Mouse (Mus musculus): ENCODE results near the gene Prdm5.

Gene Prdm5

GRCm38 (mm10) chr6:65778861-65779688, at the start of gene Prdm5:
Gene Prdm5, plus strand, starts transcription at chr6:65778988.
- peak; percentile 62 for DNase-seq (ENCODE audit: low spot score)

- no peak for DNase-seq (ENCODE audit: low spot score)
Observed at GRCm38 (mm10) chr6:65739442-65739841, 39.3 kb upstream of the Prdm5 start.

- DNase-seq (ENCODE audit: low spot score), result no peak
Observed at GRCm38 (mm10) chr6:65743144-65743870, 35.5 kb upstream of the Prdm5 start.

- DNase-seq (ENCODE audit: low spot score), result no peak
Observed at GRCm38 (mm10) chr6:65743871-65744202, 35.0 kb upstream of the Prdm5 start.

GRCm38 (mm10) chr6:65758214-65758613, 20.6 kb upstream of the Prdm5 start:
- no peak for DNase-seq (ENCODE audit: low spot score)

GRCm38 (mm10) chr6:65759174-65759573, 19.6 kb upstream of the Prdm5 start:
- DNase-seq (ENCODE audit: low spot score), result no peak

- DNase-seq (ENCODE audit: low spot score), result no peak
Observed at GRCm38 (mm10) chr6:65760073-65760472, 18.7 kb upstream of the Prdm5 start.

GRCm38 (mm10) chr6:65764459-65764858, 14.3 kb upstream of the Prdm5 start:
- no peak for DNase-seq (ENCODE audit: low spot score)

- no peak for DNase-seq (ENCODE audit: low spot score)
Observed at GRCm38 (mm10) chr6:65765057-65765456, 13.7 kb upstream of the Prdm5 start.

GRCm38 (mm10) chr6:65765752-65766397, 12.9 kb upstream of the Prdm5 start:
- no peak for DNase-seq (ENCODE audit: low spot score)

- no peak for DNase-seq (ENCODE audit: low spot score)
Observed at GRCm38 (mm10) chr6:65767911-65768310, 10.9 kb upstream of the Prdm5 start.

- DNase-seq (ENCODE audit: low spot score), result no peak
Observed at GRCm38 (mm10) chr6:65773566-65773965, 5.2 kb upstream of the Prdm5 start.

GRCm38 (mm10) chr6:65779689-65780233, 973 bp downstream of the Prdm5 start:
- no peak for DNase-seq (ENCODE audit: low spot score)

- no peak for DNase-seq (ENCODE audit: low spot score)
Observed at GRCm38 (mm10) chr6:65781441-65781840, 2.7 kb downstream of the Prdm5 start.

GRCm38 (mm10) chr6:65783670-65784069, 4.9 kb downstream of the Prdm5 start:
- no peak for DNase-seq (ENCODE audit: low spot score)

- DNase-seq (ENCODE audit: low spot score), result no peak
Observed at GRCm38 (mm10) chr6:65792923-65793322, 14.1 kb downstream of the Prdm5 start.

- DNase-seq (ENCODE audit: low spot score), result no peak
Observed at GRCm38 (mm10) chr6:65796552-65796951, 17.8 kb downstream of the Prdm5 start.

GRCm38 (mm10) chr6:65797276-65797675, 18.5 kb downstream of the Prdm5 start:
- no peak for DNase-seq (ENCODE audit: low spot score)

- no peak for DNase-seq (ENCODE audit: low spot score)
Observed at GRCm38 (mm10) chr6:65798390-65798789, 19.6 kb downstream of the Prdm5 start.

- DNase-seq (ENCODE audit: low spot score), result no peak
Observed at GRCm38 (mm10) chr6:65811685-65812084, 32.9 kb downstream of the Prdm5 start.

- DNase-seq (ENCODE audit: low spot score), result no peak
Observed at GRCm38 (mm10) chr6:65818039-65818747, 39.4 kb downstream of the Prdm5 start.

- DNase-seq (ENCODE audit: low spot score), result no peak
Observed at GRCm38 (mm10) chr6:65828656-65829055, 49.9 kb downstream of the Prdm5 start.

All from ovary, postnatal 10 days (tissue).